Mouse (Mus musculus): ENCODE data around the gene Orm3. TPM values are rescaled to one million over a fixed set of nuclear protein-coding genes. Genes with fewer than 3 reads are reported as not detected.

Orm3 gene
- not detected for total RNA-seq (2021)
- long read RNA-seq, experiment 1, result 0 reads
- long read RNA-seq, experiment 2, result 0 reads

- no peak for DNase-seq (ENCODE audit: low spot score in 2 of 2)
- intact Hi-C loops (cut with DNase I), result no loop called here
Observed at GRCm38 (mm10) chr4:63355877-63356665, at the start of gene Orm3. Gene Orm3, plus strand, starts transcription at chr4:63356162.

DNA sequence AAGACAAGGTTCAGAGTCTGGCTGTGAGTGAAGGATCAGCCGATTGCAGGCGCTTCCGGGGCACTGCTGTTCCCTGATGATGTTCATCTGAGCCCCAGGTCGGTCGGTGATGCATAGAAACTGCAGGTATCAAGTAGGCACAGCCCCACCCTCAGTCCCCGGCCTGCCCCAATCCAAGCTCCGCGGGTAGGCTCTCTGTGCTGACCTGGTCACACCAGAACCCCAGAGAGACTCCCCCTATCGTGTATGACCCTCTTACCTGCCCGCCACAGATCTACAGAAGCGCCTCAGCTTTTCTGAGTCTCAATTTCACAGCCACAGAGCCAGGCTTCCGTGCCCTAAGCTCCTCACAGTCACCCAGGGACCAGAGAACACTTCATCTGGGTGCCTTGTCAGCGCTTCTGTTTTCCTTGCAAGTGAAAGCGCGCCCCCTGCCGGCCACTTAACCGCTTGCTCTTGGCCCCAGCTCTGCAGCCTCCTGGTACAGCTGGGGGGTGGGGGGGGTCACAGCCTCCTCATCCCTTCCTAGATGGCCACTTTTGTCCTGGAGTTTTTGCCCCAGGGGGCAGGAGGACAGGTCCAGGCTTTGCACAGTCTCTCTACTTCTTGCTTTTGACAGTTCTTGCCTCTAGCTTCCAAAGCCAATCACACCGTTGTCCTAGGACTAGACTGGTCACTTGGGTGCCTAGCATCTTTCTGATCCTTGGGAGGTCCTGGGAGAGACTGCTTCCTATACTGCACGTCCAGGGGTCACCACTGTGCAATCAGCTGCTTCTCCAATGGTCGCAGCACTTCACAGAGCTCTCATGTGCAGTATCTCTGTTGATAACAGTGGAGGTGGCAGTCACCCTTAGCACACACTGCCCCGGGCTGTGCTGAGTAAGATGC is 48.5 kb upstream of the Orm3 start:
- DNase-seq (ENCODE audit: low spot score in 2 of 2), result peak; percentile 90 to 95
- intact Hi-C loops (cut with DNase I), result loop anchor here (1.0 to 5.0 kb wide), 3 partner anchors 55 to 126 kb away; no protein-coding TSS in a partner anchor

DNA sequence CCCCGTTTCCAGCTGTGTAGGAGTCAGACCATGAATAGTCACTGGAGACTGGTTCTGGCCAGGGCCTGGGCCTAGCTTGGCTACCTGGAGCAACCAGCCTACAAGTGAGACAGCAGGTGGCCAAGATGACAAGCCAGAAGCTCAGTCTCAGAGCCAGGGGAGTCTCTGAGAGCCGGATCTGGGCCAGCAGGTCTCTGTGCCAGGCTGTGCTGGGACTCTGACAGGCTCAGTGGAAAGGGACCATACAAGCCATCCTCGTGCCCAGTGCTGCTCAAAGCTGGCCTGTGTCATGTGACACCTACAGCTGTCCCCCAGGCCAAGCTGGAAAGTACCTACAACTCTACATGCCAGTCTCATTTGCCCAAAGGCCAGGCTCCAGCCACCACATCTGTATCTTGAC is 47.6 kb upstream of the Orm3 start:
- no peak for DNase-seq (ENCODE audit: low spot score in 2 of 2)
- intact Hi-C loops (cut with DNase I), result loop anchor here (5.0 kb wide), 1 partner anchor 56 kb away; no protein-coding TSS in a partner anchor

DNA sequence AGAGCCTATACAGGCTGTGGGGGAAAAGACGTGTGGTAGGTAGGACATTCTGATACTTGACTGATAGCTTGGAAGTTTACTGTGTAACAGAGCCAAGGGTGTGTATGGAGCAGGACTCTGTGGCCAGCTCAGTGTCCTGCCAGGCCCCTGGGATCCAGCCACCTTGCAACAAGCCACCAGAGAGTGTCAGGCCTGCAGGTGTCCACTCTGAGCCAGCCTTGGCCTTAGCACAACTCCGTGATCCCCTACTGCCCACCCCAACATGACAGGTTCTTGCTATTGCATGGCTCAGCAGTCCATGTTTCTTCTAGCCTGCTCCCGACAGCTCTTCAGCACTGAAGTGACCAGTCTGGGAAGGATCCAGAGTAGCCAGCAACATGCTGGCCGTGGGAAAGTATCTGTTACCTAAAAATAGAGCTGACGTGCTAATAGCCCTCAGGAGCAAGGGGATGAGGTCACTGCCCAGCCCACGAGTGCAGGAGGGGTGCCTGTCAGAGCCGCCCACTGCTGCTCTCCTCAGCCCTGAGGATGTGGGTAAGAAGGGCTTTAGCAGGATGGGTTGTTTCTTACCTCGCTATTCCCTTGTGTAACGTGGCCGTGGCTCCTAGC is 45.6 kb upstream of the Orm3 start:
- no peak for DNase-seq (ENCODE audit: low spot score in 2 of 2)
- intact Hi-C loops (cut with DNase I), result no loop called here

GRCm38 (mm10) chr4:63311426-63311825 is 44.5 kb upstream of the Orm3 start:
- intact Hi-C loops (cut with DNase I), result no loop called here
- DNase-seq (ENCODE audit: low spot score in 2 of 2), result no peak

- DNase-seq (ENCODE audit: low spot score in 2 of 2), result no peak
- intact Hi-C loops (cut with DNase I), result no loop called here
Observed at GRCm38 (mm10) chr4:63314063-63314462, 41.9 kb upstream of the Orm3 start.

DNA sequence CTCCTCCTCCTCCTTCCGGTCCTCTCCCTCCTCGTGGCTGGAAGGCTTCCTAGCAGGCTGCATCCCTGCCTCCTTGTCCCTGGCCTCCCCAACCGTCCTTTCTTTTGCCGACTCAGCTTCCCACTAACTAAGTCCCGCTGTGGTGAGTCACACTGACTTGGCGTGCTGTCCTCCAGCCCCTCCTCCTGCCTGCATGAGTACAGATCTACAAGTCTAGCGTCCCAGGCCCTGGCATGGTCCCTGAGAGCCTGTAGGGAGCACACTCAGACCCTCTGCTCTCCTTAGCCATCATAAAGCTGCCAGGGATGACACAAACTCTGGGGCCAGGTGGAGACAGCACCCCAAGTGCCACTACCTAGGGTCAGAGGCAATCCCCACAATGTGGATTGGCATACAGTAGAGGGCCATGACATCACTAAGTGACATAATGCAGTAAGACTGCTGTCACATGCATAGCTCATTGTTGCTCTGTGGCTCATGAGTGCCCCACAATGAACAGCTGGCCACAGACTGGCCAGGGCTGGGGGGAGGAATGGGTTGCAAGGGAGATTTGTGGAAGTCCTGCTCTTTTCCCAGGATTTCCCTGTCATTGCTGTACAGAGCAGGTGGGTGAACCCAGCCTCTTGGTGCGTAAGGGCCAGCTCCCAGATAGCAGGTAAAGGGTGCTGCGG is 39.8 kb upstream of the Orm3 start:
- intact Hi-C loops (cut with DNase I), result loop anchor here (5.0 kb wide), 1 partner anchor 159 kb away; no protein-coding TSS in a partner anchor
- DNase-seq (ENCODE audit: low spot score in 2 of 2), result peak in 1 of 2 experiments; percentile 17

GRCm38 (mm10) chr4:63319566-63319965 is 36.4 kb upstream of the Orm3 start:
- peak in 1 of 2 experiments; percentile 73 for DNase-seq (ENCODE audit: low spot score in 2 of 2)
- intact Hi-C loops (cut with DNase I), result loop anchor here (5.0 kb wide), 1 partner anchor 162 kb away; no protein-coding TSS in a partner anchor

DNA sequence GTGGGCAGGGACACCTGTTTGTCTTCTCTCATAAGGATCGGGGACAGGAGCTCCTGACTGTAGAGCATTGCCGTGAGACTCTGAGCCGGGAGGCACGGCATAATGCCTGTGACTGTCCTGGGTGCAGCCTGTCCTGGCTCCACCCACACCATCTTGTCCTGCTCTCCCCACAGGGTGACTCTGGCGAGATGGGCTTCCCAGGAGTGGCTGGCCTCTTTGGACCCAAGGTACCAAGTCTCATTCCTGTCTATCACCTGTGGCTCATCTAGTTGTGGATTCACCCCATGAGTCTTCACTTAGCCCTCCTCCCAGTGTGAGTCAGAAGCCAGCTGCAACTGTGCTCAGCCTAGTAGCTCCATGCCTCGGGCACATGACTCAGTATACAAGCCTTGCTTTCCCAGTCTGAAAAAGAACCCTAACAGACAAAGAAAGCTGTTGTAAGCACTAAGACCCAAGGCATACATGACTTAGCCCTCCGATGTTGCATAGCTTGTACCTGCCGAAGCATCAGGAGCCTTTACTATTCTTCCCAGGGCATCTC is 32.6 kb upstream of the Orm3 start:
- no peak for DNase-seq (ENCODE audit: low spot score in 2 of 2)
- intact Hi-C loops (cut with DNase I), result no loop called here

DNA sequence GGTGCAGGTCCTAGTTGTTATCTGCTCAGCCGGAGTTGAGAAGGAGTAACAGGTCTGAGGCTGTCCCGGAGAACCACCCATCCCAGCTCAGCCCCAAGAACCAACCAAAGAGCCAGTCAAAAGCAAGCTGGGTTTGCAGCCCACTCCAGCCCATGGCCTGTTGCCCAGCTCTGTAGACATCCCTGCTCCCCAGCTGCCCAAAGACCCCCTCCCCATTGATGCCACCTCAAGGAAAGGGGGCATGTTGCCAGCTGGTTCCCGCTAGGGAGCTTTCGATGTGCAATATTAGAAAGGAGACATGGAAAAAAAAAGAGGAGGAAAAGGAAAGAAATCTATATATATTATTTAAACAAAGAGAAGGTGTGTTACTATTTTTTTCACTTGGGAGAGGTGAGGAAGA is 22.6 kb upstream of the Orm3 start:
- no peak for DNase-seq (ENCODE audit: low spot score in 2 of 2)
- intact Hi-C loops (cut with DNase I), result no loop called here

DNA sequence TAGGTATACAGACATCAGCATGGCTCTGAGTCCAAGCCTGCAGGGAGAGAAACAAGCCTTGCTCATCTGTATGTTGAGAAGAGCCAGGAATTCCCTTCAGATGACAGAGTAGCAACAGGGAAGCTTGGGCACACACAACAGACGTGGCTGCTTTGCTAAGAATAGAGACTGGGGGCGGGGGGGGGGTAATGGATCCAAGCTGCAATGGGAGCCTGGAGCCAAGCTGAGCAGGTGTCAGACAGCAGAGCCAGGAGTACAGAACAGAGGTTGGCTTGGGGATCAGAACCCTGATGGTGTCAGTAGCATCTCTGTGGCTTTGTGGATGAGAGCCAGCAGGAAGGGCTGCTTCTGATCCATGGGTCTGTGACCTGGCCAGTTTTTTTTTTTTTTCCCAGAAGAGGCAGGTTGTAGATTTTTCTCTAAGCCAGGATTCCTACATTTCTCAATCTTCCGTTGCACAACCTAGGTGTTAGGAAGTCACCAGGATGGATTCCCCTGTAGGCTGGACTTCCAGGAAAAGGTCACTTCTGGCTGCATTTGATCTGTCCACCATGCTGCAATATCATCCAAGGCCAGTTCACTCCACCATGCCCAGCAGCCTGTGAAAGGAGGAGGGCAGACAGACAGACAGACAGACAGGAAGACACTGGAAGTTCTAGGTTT is 17.4 kb upstream of the Orm3 start:
- DNase-seq (ENCODE audit: low spot score in 2 of 2), result peak in 1 of 2 experiments; percentile 41

DNA sequence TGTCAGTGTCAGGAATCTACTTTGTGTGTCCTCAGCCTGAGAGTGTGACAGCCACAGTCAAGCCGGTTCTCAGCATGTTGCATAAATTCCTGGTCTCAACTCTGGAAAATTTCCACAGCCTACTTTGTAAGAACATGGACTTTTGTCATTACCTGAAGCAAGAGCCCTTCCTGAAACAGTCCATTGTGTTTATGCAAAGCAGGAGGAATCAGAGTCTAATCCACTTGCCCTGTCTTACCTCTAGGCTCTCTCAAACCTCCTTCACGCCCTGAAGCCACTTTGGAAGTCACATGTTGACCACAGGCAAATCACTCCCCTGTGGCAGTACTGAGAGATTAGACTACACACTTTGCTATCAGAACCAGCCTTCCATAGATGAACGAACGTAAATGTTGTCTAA is 13.5 kb upstream of the Orm3 start:
- DNase-seq (ENCODE audit: low spot score in 2 of 2), result no peak
- intact Hi-C loops (cut with DNase I), result no loop called here

More for the DNA sequence above, 17.4 kb upstream of the Orm3 start:
- intact Hi-C loops (cut with DNase I), result no loop called here

- intact Hi-C loops (cut with DNase I), result no loop called here
- DNase-seq (ENCODE audit: low spot score in 2 of 2), result no peak
Observed at GRCm38 (mm10) chr4:63343608-63344007, 12.4 kb upstream of the Orm3 start.

DNA sequence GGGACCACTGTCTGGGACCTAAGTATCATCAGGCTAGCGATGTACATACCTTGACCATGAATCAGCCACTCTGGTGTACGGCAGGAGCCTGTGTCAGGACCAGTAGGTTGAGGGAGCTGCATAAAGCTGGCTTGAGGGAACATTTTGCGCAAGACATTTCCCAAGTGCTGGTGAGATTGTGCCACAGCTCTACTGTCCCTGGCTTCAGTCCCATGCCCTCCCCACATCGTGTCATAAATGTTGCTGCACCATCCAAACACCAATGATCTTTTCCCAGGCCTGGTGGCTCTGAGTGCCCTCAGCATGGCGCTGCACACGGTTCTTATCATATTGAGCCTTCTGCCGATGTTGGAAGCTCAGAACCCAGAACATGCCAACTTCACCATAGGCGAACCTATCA is 11.7 kb upstream of the Orm3 start, which contains the start of gene Orm1:
Orm1 (plus strand) TSS at position 266 of the 400 bp plus-strand sequence.
- no peak for DNase-seq (ENCODE audit: low spot score in 2 of 2)
- intact Hi-C loops (cut with DNase I), result no loop called here

DNA sequence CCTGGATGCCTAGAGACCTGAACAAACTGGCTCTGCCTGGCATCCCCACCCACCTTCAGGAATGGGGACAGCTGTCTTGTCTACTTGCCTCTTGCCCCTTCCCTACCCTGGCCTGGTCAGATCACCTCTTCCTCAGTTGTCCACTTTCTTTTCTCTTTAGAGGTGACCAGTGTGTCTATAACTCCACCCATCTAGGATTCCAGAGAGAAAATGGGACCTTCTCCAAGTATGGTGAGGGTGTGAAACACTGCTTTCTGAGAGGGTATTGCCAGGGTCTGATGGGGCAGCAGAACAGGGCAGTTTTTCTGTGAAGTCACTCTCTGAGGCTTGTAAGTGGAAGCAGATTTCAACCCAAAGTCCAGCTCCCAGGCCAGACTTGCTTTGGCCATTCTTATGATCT is 10.7 kb upstream of the Orm3 start:
- intact Hi-C loops (cut with DNase I), result no loop called here
- no peak for DNase-seq (ENCODE audit: low spot score in 2 of 2)

DNA sequence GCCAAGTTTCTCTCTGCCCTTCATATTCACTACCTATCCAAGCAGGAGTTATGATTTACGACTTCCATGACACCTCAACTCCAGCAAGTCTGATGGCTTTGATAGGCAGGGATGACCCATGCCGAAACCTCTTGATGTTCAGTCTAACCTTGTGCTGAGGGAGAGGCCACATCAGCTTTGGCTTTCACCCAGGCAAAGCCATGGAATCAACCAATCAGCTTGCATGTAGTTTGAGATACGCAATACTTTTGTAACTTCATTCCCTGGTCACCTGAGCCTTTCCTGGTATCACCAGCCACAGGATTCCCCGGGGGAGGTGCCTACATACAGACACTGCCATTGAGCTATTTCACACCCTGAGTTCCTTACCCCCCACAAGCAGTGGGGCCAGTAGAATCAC is 9.3 kb upstream of the Orm3 start:
- intact Hi-C loops (cut with DNase I), result no loop called here
- DNase-seq (ENCODE audit: low spot score in 2 of 2), result no peak

DNA sequence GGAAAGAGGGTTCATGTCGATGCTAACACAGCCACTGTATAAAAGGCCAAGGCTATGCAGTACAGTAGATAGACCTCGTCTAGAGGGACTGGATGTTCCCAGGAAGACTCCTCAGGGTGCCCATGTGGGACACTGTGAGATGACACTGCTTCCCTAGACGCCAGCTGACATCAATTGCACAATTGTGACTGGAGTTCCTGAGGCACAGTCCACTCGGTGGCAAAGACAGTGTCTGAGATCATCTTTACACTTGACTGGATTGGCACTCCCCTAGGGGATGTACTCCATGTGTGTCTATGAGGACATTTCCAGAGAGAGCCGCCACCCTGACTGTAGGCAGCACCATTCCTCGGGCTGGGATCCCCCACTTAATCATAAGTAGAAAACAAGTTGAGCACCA is 7.4 kb upstream of the Orm3 start:
- DNase-seq (ENCODE audit: low spot score in 2 of 2), result no peak
- intact Hi-C loops (cut with DNase I), result no loop called here

DNA sequence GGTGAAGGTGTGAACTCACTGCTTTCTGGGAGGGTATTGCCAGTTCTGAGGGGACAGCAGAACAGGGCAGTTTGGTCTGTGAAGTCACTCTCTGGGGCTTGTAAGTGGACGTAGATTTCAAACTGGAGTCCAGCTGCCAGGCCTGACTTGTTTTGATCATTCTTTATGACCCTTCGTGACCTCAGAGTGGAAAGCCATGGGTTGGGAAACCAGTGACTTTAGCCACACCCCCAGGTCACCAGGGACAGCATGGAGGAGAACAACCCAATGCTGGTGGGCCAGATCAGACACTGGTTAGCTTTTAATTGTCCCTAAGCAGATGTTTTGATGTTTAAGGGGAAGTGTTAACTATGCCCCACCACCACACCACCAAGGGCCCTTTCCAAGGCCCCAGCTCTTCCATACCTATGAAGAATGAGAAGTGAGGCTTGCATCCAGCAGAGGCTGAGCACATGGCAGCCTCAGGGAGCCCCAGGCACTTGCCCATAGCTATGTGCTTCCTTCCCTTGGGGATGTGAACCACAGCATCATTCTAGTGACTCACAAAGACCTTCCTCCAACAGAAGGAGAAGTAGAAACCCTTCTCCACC is 1.1 kb downstream of the Orm3 start:
- DNase-seq (ENCODE audit: low spot score in 2 of 2), result no peak
- intact Hi-C loops (cut with DNase I), result no loop called here

All from left cerebral cortex, postnatal 14 days (tissue).